Mouse (Mus musculus) left cerebral cortex, adult 2 months (tissue): ENCODE results near the gene Agmo. TPM values are rescaled to one million over a fixed set of nuclear protein-coding genes. Genes with fewer than 3 reads are reported as not detected.

Experiments used
- DNase-seq, 2 experiments: peaks; one replicate each; pipeline ENCODE4 v3.0.0; 2021 to 2022; ENCODE audit warnings: low spot score in 2 of 2, mixed read lengths in 1 of 2; ENCODE audit errors: extremely low spot score in 1 of 2
- H3K27ac ChIP-seq: fragments of 200-600 bp; 2 replicates; pipeline ENCODE4 v1.8.1; 2022
- H3K4me3 ChIP-seq: fragments of 200-600 bp; 2 replicates; pipeline ENCODE4 v1.8.1; 2022
- CTCF ChIP-seq: fragments of 200-600 bp; IDR thresholded peaks from 2 replicates; pipeline ENCODE4 v1.8.1; 2022; ENCODE audit warnings: antibody characterized with exemption, mild to moderate bottlenecking, moderate library complexity
- intact Hi-C: fragments of 180-260 bp; cut with DNase I; formaldehyde crosslinking; loops from one replicate; pipeline ENCODE4 v1.15.1; 2025
- total RNA-seq, 2 experiments: library from RNA; stranded (reverse); gene quantifications; 2 replicates each; pipeline ENCODE4 v1.2.3; 2021

The Agmo gene
- total RNA-seq, 2 experiments from 2014 or later = 4.2 to 4.5 TPM

GRCm38 (mm10) chr12:37274658-37275019 lies 33.2 kb downstream of the Agmo start:
- intact Hi-C loops = no loop called here
- Histone ChIP-seq H3K27ac (no peak overlapping the region), H3K4me3 (no peak overlapping the region)
- no peak for DNase-seq
- TF ChIP-seq CTCF = no peak

GRCm38 (mm10) chr12:37306956-37307466 lies 65.6 kb downstream of the Agmo start:
- intact Hi-C loops = no loop called here
- DNase-seq = no peak
- Histone ChIP-seq H3K27ac (no peak overlapping the region), H3K4me3 (no peak overlapping the region)
- no peak for TF ChIP-seq CTCF

- intact Hi-C loops = no loop called here
These were observed 69.3 kb downstream of the Agmo start for GRCm38 (mm10) chr12:37310786-37311185.

GRCm38 (mm10) chr12:37322860-37323259 lies 81.4 kb downstream of the Agmo start:
- Histone ChIP-seq H3K4me3 (no peak overlapping the region), H3K27ac (no peak overlapping the region)
- intact Hi-C loops = no loop called here
- TF ChIP-seq CTCF = no peak
- no peak for DNase-seq

More at GRCm38 (mm10) chr12:37310786-37311185, 69.3 kb downstream of the Agmo start:
- Histone ChIP-seq H3K27ac (no peak overlapping the region), H3K4me3 (no peak overlapping the region)
- DNase-seq = no peak
- TF ChIP-seq CTCF = no peak

GRCm38 (mm10) chr12:37334987-37335386 lies 93.5 kb downstream of the Agmo start:
- H3K27ac ChIP-seq = no peak overlapping the region
- no peak for TF ChIP-seq CTCF
- intact Hi-C loops = no loop called here
- no peak for DNase-seq
- no peak overlapping the region for H3K4me3 ChIP-seq

- no peak for DNase-seq
- no peak for TF ChIP-seq CTCF
- Histone ChIP-seq H3K27ac (no peak overlapping the region), H3K4me3 (no peak overlapping the region)
- intact Hi-C loops = no loop called here
These were observed 102.8 kb downstream of the Agmo start for GRCm38 (mm10) chr12:37344225-37344624.

- no peak for TF ChIP-seq CTCF
- H3K27ac ChIP-seq = no peak overlapping the region
- intact Hi-C loops = no loop called here
- no peak for DNase-seq
- H3K4me3 ChIP-seq = no peak overlapping the region
These were observed 104.3 kb downstream of the Agmo start for GRCm38 (mm10) chr12:37345696-37346095.

GRCm38 (mm10) chr12:37392316-37392715 lies 150.9 kb downstream of the Agmo start:
- Histone ChIP-seq H3K4me3 (no peak overlapping the region), H3K27ac (no peak overlapping the region)
- DNase-seq = no peak
- intact Hi-C loops = no loop called here
- TF ChIP-seq CTCF = no peak

GRCm38 (mm10) chr12:37402541-37402940 lies 161.1 kb downstream of the Agmo start:
- intact Hi-C loops = no loop called here
- Histone ChIP-seq H3K27ac (no peak overlapping the region), H3K4me3 (no peak overlapping the region)
- DNase-seq = no peak
- no peak for TF ChIP-seq CTCF

- no peak for TF ChIP-seq CTCF
- intact Hi-C loops = no loop called here
- Histone ChIP-seq H3K4me3 (no peak overlapping the region), H3K27ac (no peak overlapping the region)
- no peak for DNase-seq
These were observed 184.9 kb downstream of the Agmo start for GRCm38 (mm10) chr12:37426350-37426749.

- H3K27ac ChIP-seq = no peak overlapping the region
- intact Hi-C loops = no loop called here
- TF ChIP-seq CTCF = no peak
These were observed 185.3 kb downstream of the Agmo start for GRCm38 (mm10) chr12:37426750-37427149.

GRCm38 (mm10) chr12:37434466-37434865 lies 193.0 kb downstream of the Agmo start:
- TF ChIP-seq CTCF = no peak
- Histone ChIP-seq H3K4me3 (no peak overlapping the region), H3K27ac (no peak overlapping the region)
- intact Hi-C loops = no loop called here
- no peak for DNase-seq

More at GRCm38 (mm10) chr12:37426750-37427149, 185.3 kb downstream of the Agmo start:
- no peak for DNase-seq
- no peak overlapping the region for H3K4me3 ChIP-seq

GRCm38 (mm10) chr12:37442486-37443013 lies 201.1 kb downstream of the Agmo start:
- no peak for TF ChIP-seq CTCF
- intact Hi-C loops = no loop called here

More at GRCm38 (mm10) chr12:37442486-37443013, 201.1 kb downstream of the Agmo start:
- Histone ChIP-seq H3K4me3 (no peak overlapping the region), H3K27ac (no peak overlapping the region)
- no peak for DNase-seq
